Mouse (Mus musculus) liver, embryonic 12.5 days (tissue): Measurements from ENCODE around the gene Poglut1. TPM values are rescaled to one million over a fixed set of nuclear protein-coding genes. Genes with fewer than 3 reads are reported as not detected.

ENCODE experiments used
- ATAC-seq: fragments of 200-750 bp; cut with Nextera tagmentation; 2 replicates; pipeline ENCODE4 v1.8.0; 2017; ENCODE audit warnings: moderate number of reproducible peaks, mild to moderate bottlenecking, moderate library complexity
- H3K27ac ChIP-seq: fragments of 300-500 bp; sonication (generic); 2 replicates; pipeline ENCODE4 v1.5.1; 2016; ENCODE audit warnings: mild to moderate bottlenecking
- H3K27me3 ChIP-seq: fragments of 300-500 bp; sonication (generic); replicated peaks from 2 replicates; pipeline ENCODE4 v1.6.1; 2016; ENCODE audit warnings: mild to moderate bottlenecking, moderate library complexity
- H3K36me3 ChIP-seq: fragments of 300-500 bp; sonication (generic); 2 replicates; pipeline ENCODE4 v1.6.1; 2016; ENCODE audit warnings: mild to moderate bottlenecking, moderate library complexity
- H3K4me1 ChIP-seq: fragments of 300-500 bp; sonication (generic); 2 replicates; pipeline ENCODE4 v1.6.1; 2016
- H3K4me2 ChIP-seq: fragments of 300-500 bp; sonication (generic); 2 replicates; pipeline ENCODE4 v1.6.1; 2016; ENCODE audit warnings: mild to moderate bottlenecking, moderate library complexity
- H3K4me3 ChIP-seq: fragments of 300-500 bp; sonication (generic); 2 replicates; pipeline ENCODE4 v1.5.1; 2016; ENCODE audit warnings: mild to moderate bottlenecking, moderate library complexity
- H3K9ac ChIP-seq: fragments of 300-500 bp; sonication (generic); 2 replicates; pipeline ENCODE4 v1.6.1; 2016; ENCODE audit warnings: mild to moderate bottlenecking, moderate library complexity
- H3K9me3 ChIP-seq: fragments of 300-500 bp; sonication (generic); replicated peaks from 2 replicates; pipeline ENCODE4 v1.6.1; 2016; ENCODE audit warnings: mild to moderate bottlenecking, moderate library complexity
- WGBS: fragments of 180-500 bp; shearing (Covaris S2); methylation state at CpG from one replicate; pipeline ENCODE4 v1.1.7; 2016; ENCODE audit not compliant: insufficient replicate concordance; 5-methylcytosine and 5-hydroxymethylcytosine counted together
- polyA plus RNA-seq: library from polyadenylated mRNA; unstranded; fragments of >200 nt; fragmentation: Nextera tagmentation; extraction: Ambion mirVana; gene quantifications from 2 replicates; pipeline ENCODE4 v1.2.1, GENCODE M21; 2016

Gene Poglut1
- polyA plus RNA-seq, 1 experiment from 2014 or later, result 18.3 TPM

DNA sequence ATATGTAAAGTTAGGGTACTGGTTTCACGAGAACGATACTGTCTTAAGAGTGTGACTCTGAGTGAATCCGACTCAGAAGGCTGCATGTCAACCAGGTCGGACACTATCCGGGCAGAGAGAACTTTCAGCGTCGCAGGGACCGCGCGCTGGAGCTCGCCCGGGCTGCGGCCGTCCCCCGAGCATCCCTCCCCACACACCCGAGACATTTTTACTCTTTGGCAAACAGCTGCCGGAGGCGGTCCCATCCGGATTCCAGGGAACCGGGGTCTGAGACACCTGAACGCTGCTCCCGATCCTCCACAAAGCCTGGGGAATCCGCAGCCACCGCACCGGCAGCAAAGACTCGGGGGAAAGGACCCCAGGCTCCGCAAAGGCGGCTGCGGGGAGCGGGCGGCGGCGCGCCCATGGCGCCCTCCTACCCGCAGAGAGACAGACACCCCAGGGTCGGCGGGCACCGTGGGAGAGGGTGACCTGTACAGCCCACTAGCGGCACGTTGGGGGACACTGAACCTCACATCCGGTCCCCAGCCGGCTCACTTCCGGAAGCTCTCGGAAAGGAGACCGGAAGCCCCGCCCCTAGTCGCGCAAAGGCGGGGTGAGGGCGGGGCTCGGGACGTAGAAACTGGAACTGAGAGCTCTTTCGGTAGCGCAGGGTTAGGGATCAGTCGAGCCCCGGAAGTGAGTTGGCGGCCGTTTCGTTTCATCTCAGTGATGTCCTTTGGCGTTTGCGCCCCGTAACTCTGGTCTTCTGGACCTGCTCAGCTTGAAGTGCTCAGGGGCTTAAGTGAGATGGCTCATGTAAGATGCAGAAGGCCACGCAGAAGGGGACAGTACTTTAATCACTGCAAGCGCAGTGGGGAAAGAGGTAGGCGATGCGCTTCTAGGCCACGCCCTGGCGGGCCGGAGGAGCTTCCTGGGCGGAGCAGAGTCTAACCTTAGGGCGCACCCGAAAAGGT is 27.7 kb downstream of the Poglut1 start, which contains the start of gene Timmdc1:
Gene Timmdc1 (minus strand): TSS at position 535 of the 956 bp plus-strand sequence.
- Histone ChIP-seq H3K36me3 (peaks cover 44% of the 10 kb centered on the region), H3K27ac (peak within 1 kb of the TSS; percentile 99), H3K4me2 (peak within 1 kb of the TSS; percentile 87), H3K4me3 (peak within 1 kb of the TSS; percentile 91), H3K4me1 (peaks cover 23% of the 10 kb centered on the region), H3K27me3 (no peaks in the 10 kb centered on the region), H3K9ac (peak within 1 kb of the TSS; percentile 94), H3K9me3 (no peaks in the 10 kb centered on the region)
- ATAC-seq, result peak; percentile 98
- WGBS, result under 1% methylated on average over 69 of the region's 73 CpGs

DNA sequence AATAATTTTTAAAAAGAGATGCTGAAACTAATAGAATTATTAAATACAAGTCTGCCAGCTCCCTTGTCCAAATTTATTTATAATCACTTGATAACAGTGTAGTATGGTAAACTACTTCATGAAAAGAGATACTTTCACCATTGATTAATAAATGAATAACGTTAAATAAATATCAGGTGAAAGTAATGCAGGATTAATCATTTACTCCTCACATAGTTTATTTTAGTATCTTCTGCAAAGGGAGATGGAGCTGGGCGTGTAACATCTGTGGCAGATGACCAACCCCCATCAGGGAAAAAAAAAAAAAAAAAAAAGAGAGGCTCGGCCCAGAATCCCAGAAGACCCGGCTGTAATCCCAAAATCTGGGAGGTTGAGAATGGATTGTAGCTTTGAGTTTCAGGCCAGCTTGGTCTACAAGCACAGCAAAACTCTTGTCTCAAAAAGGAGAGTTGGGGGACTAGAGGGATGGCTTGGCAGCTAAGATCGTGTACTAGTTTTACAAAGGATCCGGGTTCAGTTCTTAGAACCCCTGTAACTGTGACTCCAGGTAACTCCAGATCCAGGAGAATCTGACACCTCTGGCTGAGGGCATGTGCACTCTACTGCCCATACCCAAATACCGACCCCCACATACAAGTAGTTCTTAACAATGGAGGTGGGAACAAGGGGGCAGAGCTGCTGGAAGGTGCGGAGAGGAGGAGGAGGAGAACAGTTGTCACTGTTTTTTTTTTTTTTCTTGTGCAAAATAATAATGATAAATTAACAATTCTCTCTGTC is 28.7 kb downstream of the Poglut1 start:
- Histone ChIP-seq H3K27ac (0 out of 2 replicates have a peak overlapping the region, but pooled peaks have one; percentile 29), H3K4me2 (peak overlapping the region; percentile 87), H3K4me1 (peaks cover 23% of the 10 kb centered on the region), H3K4me3 (peak overlapping the region; percentile 91), H3K36me3 (peaks cover 47% of the 10 kb centered on the region), H3K27me3 (no peaks in the 10 kb centered on the region), H3K9me3 (no peaks in the 10 kb centered on the region), H3K9ac (peak overlapping the region; percentile 94)
- 21% methylated on average over 8 of the region's 8 CpGs for WGBS
- ATAC-seq, result no peak

DNA sequence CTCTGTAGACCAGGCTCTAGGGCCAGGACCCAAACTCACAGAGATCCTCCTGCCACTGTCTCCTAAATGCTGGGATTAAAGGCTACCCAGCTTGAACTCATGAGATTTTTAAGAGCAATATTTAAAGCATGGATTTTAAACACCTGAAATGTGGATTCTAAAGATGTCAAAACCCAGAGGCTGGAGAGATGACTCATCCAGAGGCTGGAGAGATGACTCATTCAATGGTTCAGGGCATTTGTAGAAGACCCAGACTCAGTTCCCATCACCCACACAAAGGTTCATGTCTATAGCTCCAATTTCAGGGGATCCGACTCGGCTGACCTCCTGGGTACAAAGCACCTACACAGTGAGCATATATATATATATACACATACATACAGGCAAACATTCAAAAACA is 30.9 kb downstream of the Poglut1 start:
- peaks cover 23% of the 10 kb centered on the region for H3K4me1 ChIP-seq
- no peak overlapping the region for H3K4me3 ChIP-seq
- H3K9ac ChIP-seq, result no peak overlapping the region
- ATAC-seq, result no peak
- H3K4me2 ChIP-seq, result no peak overlapping the region
- no peak overlapping the region for H3K27ac ChIP-seq
- no peaks in the 10 kb centered on the region for H3K9me3 ChIP-seq
- peaks cover 45% of the 10 kb centered on the region for H3K36me3 ChIP-seq
- H3K27me3 ChIP-seq, result no peaks in the 10 kb centered on the region
- 72% methylated on average over 2 of the region's 2 CpGs for WGBS

GRCm38 (mm10) chr16:38510846-38511245 is 39.2 kb downstream of the Poglut1 start:
- Histone ChIP-seq H3K4me3 (no peak overlapping the region), H3K9ac (no peak overlapping the region), H3K4me2 (no peak overlapping the region), H3K36me3 (peaks cover 66% of the 10 kb centered on the region), H3K4me1 (no peaks in the 10 kb centered on the region), H3K27me3 (no peaks in the 10 kb centered on the region), H3K9me3 (no peaks in the 10 kb centered on the region), H3K27ac (no peak overlapping the region)
- WGBS, result 82% methylated on average over 2 of the region's 2 CpGs
- no peak for ATAC-seq

DNA sequence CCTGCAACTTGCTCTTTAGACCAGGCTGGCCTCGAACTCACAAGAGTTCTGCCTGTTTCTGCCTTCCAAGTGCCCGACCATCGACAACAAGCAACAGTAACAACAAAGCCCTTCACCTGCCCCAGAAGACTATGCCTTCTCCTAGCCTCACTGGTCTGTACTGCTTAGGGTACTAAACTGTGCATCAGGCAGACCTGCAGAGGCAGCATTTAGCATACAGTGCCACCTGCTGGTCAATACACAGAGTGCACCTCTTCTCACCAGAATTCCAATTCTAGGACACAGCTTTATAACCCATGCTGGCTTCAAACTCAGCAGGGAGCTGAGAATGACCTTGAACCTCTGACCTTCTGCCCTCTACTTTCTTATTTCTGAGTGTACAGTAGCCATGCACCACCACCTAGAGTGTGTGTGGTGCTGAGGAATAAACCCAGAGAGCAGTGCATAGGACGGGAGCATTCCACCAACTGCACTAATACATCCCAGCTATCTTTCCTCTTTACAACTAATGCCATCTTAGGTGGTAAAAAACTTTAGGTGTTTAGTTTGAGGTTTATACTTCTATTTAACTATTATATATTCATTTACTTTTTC is 43.9 kb downstream of the Poglut1 start:
- no peaks in the 10 kb centered on the region for H3K4me1 ChIP-seq
- peak; percentile 65 for ATAC-seq
- H3K9ac ChIP-seq, result no peak overlapping the region
- H3K27ac ChIP-seq, result no peak overlapping the region
- no peaks in the 10 kb centered on the region for H3K9me3 ChIP-seq
- H3K36me3 ChIP-seq, result peaks cover 74% of the 10 kb centered on the region
- H3K4me3 ChIP-seq, result no peak overlapping the region
- no peak overlapping the region for H3K4me2 ChIP-seq
- H3K27me3 ChIP-seq, result no peaks in the 10 kb centered on the region
- 67% methylated on average over 4 of the region's 4 CpGs for WGBS

DNA sequence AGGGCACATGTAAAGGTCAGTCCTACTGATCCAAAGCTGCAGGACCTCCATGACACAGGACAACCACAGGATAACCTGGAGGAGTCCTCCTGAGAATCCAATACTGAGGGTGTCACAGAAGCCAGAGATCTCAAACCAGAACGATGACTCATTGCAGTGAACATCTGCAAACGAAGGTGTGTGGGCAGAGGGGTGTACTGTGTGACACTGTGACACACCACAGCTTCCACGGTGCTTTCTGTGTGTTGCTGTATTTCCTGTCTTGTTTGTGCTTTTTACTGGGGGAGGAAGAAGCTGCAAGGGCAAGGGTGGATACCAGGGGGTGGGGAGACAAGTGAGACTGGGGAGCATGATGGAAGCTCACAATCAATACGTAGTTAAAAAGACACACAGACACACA is 46.5 kb downstream of the Poglut1 start:
- WGBS, result 72% methylated on average over 4 of the region's 4 CpGs
- no peaks in the 10 kb centered on the region for H3K9me3 ChIP-seq
- H3K27me3 ChIP-seq, result no peaks in the 10 kb centered on the region
- no peak overlapping the region for H3K27ac ChIP-seq
- no peak overlapping the region for H3K4me3 ChIP-seq
- no peak overlapping the region for H3K9ac ChIP-seq
- ATAC-seq, result no peak
- H3K4me1 ChIP-seq, result no peaks in the 10 kb centered on the region
- H3K36me3 ChIP-seq, result peaks cover 79% of the 10 kb centered on the region
- H3K4me2 ChIP-seq, result no peak overlapping the region

DNA sequence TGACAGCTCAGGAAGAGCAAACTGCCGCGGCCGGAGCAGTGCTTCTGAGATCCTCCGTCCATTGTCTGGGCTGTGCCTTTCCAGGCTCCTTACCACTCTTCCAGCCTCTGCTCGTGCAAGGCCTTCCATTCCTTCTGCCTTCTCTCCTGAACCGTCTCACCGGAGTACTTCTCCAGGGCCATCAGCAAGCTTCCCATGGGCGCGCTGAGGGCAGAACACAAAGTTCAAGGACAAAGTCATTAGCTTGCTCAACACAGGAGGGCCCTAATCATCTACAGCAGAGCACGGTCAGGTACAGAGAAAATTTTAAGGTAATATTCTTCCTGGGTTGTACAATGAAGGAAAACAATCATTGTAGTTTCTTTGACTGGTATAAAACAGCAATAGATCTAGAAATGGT is 47.6 kb downstream of the Poglut1 start:
- Histone ChIP-seq H3K9me3 (no peaks in the 10 kb centered on the region), H3K9ac (no peak overlapping the region), H3K27ac (no peak overlapping the region), H3K27me3 (no peaks in the 10 kb centered on the region), H3K4me2 (no peak overlapping the region), H3K4me3 (no peak overlapping the region), H3K4me1 (no peaks in the 10 kb centered on the region), H3K36me3 (peaks cover 80% of the 10 kb centered on the region)
- WGBS, result 82% methylated on average over 10 of the region's 10 CpGs
- ATAC-seq, result no peak

GRCm38 (mm10) chr16:38496604-38497140 is 53.4 kb downstream of the Poglut1 start:
- 79% methylated on average over 7 of the region's 7 CpGs for WGBS
- no peaks in the 10 kb centered on the region for H3K4me1 ChIP-seq
- ATAC-seq, result no peak
- H3K27me3 ChIP-seq, result no peaks in the 10 kb centered on the region
- H3K9me3 ChIP-seq, result no peaks in the 10 kb centered on the region
- no peak overlapping the region for H3K9ac ChIP-seq
- H3K4me2 ChIP-seq, result no peak overlapping the region
- H3K4me3 ChIP-seq, result no peak overlapping the region
- peaks cover 45% of the 10 kb centered on the region for H3K36me3 ChIP-seq
- no peak overlapping the region for H3K27ac ChIP-seq

DNA sequence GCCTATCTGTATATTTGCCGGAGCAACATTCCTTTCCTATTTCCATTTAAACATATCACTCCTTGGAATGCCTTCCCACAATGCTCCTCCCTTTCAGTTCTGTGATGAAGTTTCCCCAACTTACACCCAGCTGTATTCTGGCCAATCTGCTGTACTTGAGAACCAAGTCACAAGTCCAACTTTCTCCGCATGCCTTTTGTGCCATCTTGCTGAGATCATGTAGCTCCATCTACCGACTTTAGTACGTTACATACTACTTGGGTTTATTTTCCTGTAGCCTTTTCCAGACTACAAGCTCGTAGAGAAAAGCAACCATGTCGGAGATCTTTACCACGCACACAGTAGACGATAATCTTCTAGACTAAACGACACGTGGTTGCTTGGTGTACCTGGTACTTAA is 56.2 kb downstream of the Poglut1 start:
- H3K4me2 ChIP-seq, result no peak overlapping the region
- no peak for ATAC-seq
- no peak overlapping the region for H3K9ac ChIP-seq
- no peak overlapping the region for H3K4me3 ChIP-seq
- no peak overlapping the region for H3K27ac ChIP-seq
- H3K9me3 ChIP-seq, result no peaks in the 10 kb centered on the region
- peaks cover 25% of the 10 kb centered on the region for H3K36me3 ChIP-seq
- H3K27me3 ChIP-seq, result 0 out of 2 replicates have a peak, but pooled peaks cover 4% of the 10 kb centered on the region
- no peaks in the 10 kb centered on the region for H3K4me1 ChIP-seq
- 80% methylated on average over 10 of the region's 10 CpGs for WGBS

GRCm38 (mm10) chr16:38492551-38492950 is 57.5 kb downstream of the Poglut1 start:
- no peak for ATAC-seq
- Histone ChIP-seq H3K4me3 (no peak overlapping the region), H3K9me3 (no peaks in the 10 kb centered on the region), H3K36me3 (peaks cover 12% of the 10 kb centered on the region), H3K9ac (no peak overlapping the region), H3K4me1 (no peaks in the 10 kb centered on the region), H3K27ac (no peak overlapping the region), H3K27me3 (0 out of 2 replicates have a peak, but pooled peaks cover 4% of the 10 kb centered on the region), H3K4me2 (no peak overlapping the region)
- 69% methylated on average over 3 of the region's 3 CpGs for WGBS

GRCm38 (mm10) chr16:38483582-38484309 is 66.3 kb downstream of the Poglut1 start:
- H3K9ac ChIP-seq, result peak overlapping the region; percentile 55

More at GRCm38 (mm10) chr16:38483582-38484309, 66.3 kb downstream of the Poglut1 start:
- no peaks in the 10 kb centered on the region for H3K36me3 ChIP-seq
- H3K4me2 ChIP-seq, result peak overlapping the region; percentile 81
- peaks cover 34% of the 10 kb centered on the region for H3K4me1 ChIP-seq
- H3K27ac ChIP-seq, result no peak overlapping the region
- peak overlapping the region; percentile 50 for H3K4me3 ChIP-seq
- ATAC-seq, result peak; percentile 28; the same call in 1 of the 2 replicates
- H3K27me3 ChIP-seq, result peaks cover 31% of the 10 kb centered on the region
- H3K9me3 ChIP-seq, result no peaks in the 10 kb centered on the region
- WGBS, result 15% methylated on average over 42 of the region's 42 CpGs
